Mouse (Mus musculus) MEL (cell line): ENCODE results near the gene Zcchc3.

Experiments used
- CHD1 ChIP-seq: IDR thresholded peaks from 2 replicates; pipeline ENCODE4 v1.6.1; 2012; ENCODE audit warnings: low read depth, mild to moderate bottlenecking, inconsistent platforms, low read length, improper control_type of control experiment
- CHD2 ChIP-seq: IDR thresholded peaks from 2 replicates; pipeline ENCODE4 v1.6.1; 2011; ENCODE audit warnings: low read length, improper control_type of control experiment
- CTCF ChIP-seq, 3 experiments: IDR thresholded peaks in 2 of 3; conservative IDR thresholded peaks in 1 of 3; 2 replicates each; pipeline ENCODE4 v1.5.1; 2011 to 2012; ENCODE audit warnings: low read length in 3 of 3, low read depth in 2 of 3, mild to moderate bottlenecking in 2 of 3, improper control_type of control experiment in 1 of 3, inconsistent platforms in 1 of 3, mixed read lengths in 1 of 3, moderate library complexity in 1 of 3; ENCODE audit not compliant: control insufficient read depth in 1 of 3, insufficient read depth in 1 of 3, poor library complexity in 1 of 3, severe bottlenecking in 1 of 3
- E2F4 ChIP-seq: IDR thresholded peaks from 2 replicates; pipeline ENCODE4 v1.6.1; 2011; ENCODE audit warnings: low read depth, low read length, improper control_type of control experiment, borderline replicate concordance
- GATA1 ChIP-seq: IDR thresholded peaks from 2 replicates; pipeline ENCODE4 v1.6.1; 2011; ENCODE audit warnings: low read depth, low read length, improper control_type of control experiment
- KAT2A ChIP-seq: conservative IDR thresholded peaks from 2 replicates; pipeline ENCODE4 v1.6.1; 2012; ENCODE audit warnings: low read depth, low read length, improper control_type of control experiment, inconsistent platforms
- MAX ChIP-seq: IDR thresholded peaks from 2 replicates; pipeline ENCODE4 v1.6.1; 2011; ENCODE audit warnings: low read length, improper control_type of control experiment
- MXI1 ChIP-seq: IDR thresholded peaks from 2 replicates; pipeline ENCODE4 v1.6.1; 2011; ENCODE audit warnings: mild to moderate bottlenecking, low read depth, low read length, improper control_type of control experiment
- POLR2A ChIP-seq, 2 experiments: IDR thresholded peaks; 2 replicates each; pipeline ENCODE4 v1.6.1; 2011 to 2012; ENCODE audit warnings: low read length in 2 of 2, mild to moderate bottlenecking in 2 of 2, control low read depth in 1 of 2, improper control_type of control experiment in 1 of 2, low read depth in 1 of 2, moderate library complexity in 1 of 2; ENCODE audit not compliant: control insufficient read depth in 1 of 2, insufficient read depth in 1 of 2, poor library complexity in 1 of 2
- RCOR1 ChIP-seq: IDR thresholded peaks from 2 replicates; pipeline ENCODE4 v1.6.1; 2012; ENCODE audit warnings: low read depth, mild to moderate bottlenecking, inconsistent platforms, low read length, improper control_type of control experiment
- TBP ChIP-seq: IDR thresholded peaks from 2 replicates; pipeline ENCODE4 v1.8.0; 2011; ENCODE audit warnings: low read depth, low read length, improper control_type of control experiment
- USF1 ChIP-seq: IDR thresholded peaks from 2 replicates; pipeline ENCODE4 v1.6.1; 2014; ENCODE audit warnings: low read depth, mild to moderate bottlenecking, inconsistent platforms, low read length, improper control_type of control experiment, moderate library complexity
- USF2 ChIP-seq, 2 experiments: IDR thresholded peaks; 2 replicates each; pipeline ENCODE4 v1.6.1; 2011 to 2012; ENCODE audit warnings: improper control_type of control experiment in 2 of 2, low read length in 2 of 2, borderline replicate concordance in 1 of 2, inconsistent platforms in 1 of 2, low read depth in 1 of 2, mild to moderate bottlenecking in 1 of 2; ENCODE audit not compliant: insufficient read depth in 1 of 2
- ZC3H11A ChIP-seq: IDR thresholded peaks from 2 replicates; pipeline ENCODE4 v1.6.1; 2012; ENCODE audit warnings: low read depth, mild to moderate bottlenecking, inconsistent platforms, low read length, improper control_type of control experiment

- TF ChIP-seq E2F4 (no peak), ZC3H11A (no peak), CTCF (IDR thresholded peaks at IDR 0.05 in 2 of 3, conservative IDR thresholded peaks at IDR 0.05 in 1 of 3; ENCODE audit: control insufficient read depth in 1 of 3, insufficient read depth in 1 of 3, low read depth in 2 of 3, low read length in 3 of 3, poor library complexity in 1 of 3, severe bottlenecking in 1 of 3) (no peak), MXI1 (no peak), USF1 (no peak), KAT2A (no peak), CHD2 (no peak), POLR2A (IDR thresholded peaks at IDR 0.05; ENCODE audit: control insufficient read depth in 1 of 2, insufficient read depth in 1 of 2, low read depth in 1 of 2, low read length in 2 of 2, poor library complexity in 1 of 2) (no peak), USF2 (IDR thresholded peaks at IDR 0.05; ENCODE audit: borderline replicate concordance in 1 of 2, insufficient read depth in 1 of 2, low read depth in 1 of 2, low read length in 2 of 2) (no peak), TBP (no peak), CHD1 (no peak), MAX (no peak), RCOR1 (no peak), GATA1 (no peak)
These were observed 2.2 kb downstream of the Zcchc3 start for GRCm38 (mm10) chr2:152412526-152413157.
